Mouse (Mus musculus) limb, embryonic 10.5 days (tissue): ENCODE measurements around the gene 1700019D03Rik. TPM values are rescaled to one million over a fixed set of nuclear protein-coding genes. Genes with fewer than 3 reads are reported as not detected.
"Not testable (repeated sequence)": the region's sequence is repeated elsewhere in the genome, so short reads cannot be mapped to it uniquely, and the experiment has no call there.

Source experiments
- DNase-seq: peaks from one replicate; pipeline ENCODE4 v3.0.0-alpha.2; 2017; ENCODE audit warnings: low spot score
- H3K27ac ChIP-seq: fragments of 300-500 bp; sonication (generic); 2 replicates; pipeline ENCODE4 v1.5.1; 2016; ENCODE audit warnings: mild to moderate bottlenecking
- H3K27me3 ChIP-seq: fragments of 300-500 bp; sonication (generic); 2 replicates; pipeline ENCODE4 v1.6.1; 2016; ENCODE audit warnings: low read depth, mild to moderate bottlenecking; ENCODE audit not compliant: poor library complexity, severe bottlenecking
- H3K36me3 ChIP-seq: fragments of 300-500 bp; sonication (generic); 2 replicates; pipeline ENCODE4 v1.6.1; 2016; ENCODE audit warnings: mild to moderate bottlenecking, moderate library complexity
- H3K4me1 ChIP-seq: fragments of 300-500 bp; sonication (generic); 2 replicates; pipeline ENCODE4 v1.6.1; 2016
- H3K4me3 ChIP-seq: fragments of 300-500 bp; sonication (generic); 2 replicates; pipeline ENCODE4 v1.5.1; 2016; ENCODE audit warnings: mild to moderate bottlenecking, moderate library complexity
- H3K9me3 ChIP-seq: fragments of 300-500 bp; sonication (generic); replicated peaks from 2 replicates; pipeline ENCODE4 v1.6.1; 2016; ENCODE audit warnings: mild to moderate bottlenecking
- WGBS: fragments of 180-500 bp; shearing (Covaris S2); methylation state at CpG from one replicate; pipeline ENCODE4 v1.1.7; 2016; 5-methylcytosine and 5-hydroxymethylcytosine counted together
- polyA plus RNA-seq: library from polyadenylated mRNA; unstranded; fragments of >200 nt; fragmentation: Nextera tagmentation; extraction: Ambion mirVana; gene quantifications from 2 replicates; pipeline ENCODE4 v1.2.1, GENCODE M21; 2016

The 1700019D03Rik gene
- polyA plus RNA-seq, 1 experiment from 2014 or later, result 0.84 TPM

- H3K9me3 ChIP-seq, result no peaks in the 10 kb centered on the region
- H3K4me3 ChIP-seq, result no peak overlapping the region
- H3K27ac ChIP-seq, result no peak overlapping the region
- H3K36me3 ChIP-seq, result no peaks in the 10 kb centered on the region
- H3K4me1 ChIP-seq, result peaks cover 18% of the 10 kb centered on the region
- peaks cover 26% of the 10 kb centered on the region for H3K27me3 ChIP-seq
- no peak for DNase-seq
- WGBS, result 61% methylated on average over 5 of the region's 5 CpGs
These were observed 68.7 kb downstream of the 1700019D03Rik start for GRCm38 (mm10) chr1:52951146-52951868.

GRCm38 (mm10) chr1:52947895-52948294 is 72.1 kb downstream of the 1700019D03Rik start:
- Histone ChIP-seq H3K4me3 (no peak overlapping the region), H3K36me3 (no peaks in the 10 kb centered on the region), H3K27ac (no peak overlapping the region), H3K4me1 (peaks cover 14% of the 10 kb centered on the region), H3K9me3 (no peaks in the 10 kb centered on the region), H3K27me3 (peaks cover 5% of the 10 kb centered on the region; the same call in 1 of the 2 replicates)
- DNase-seq, result no peak
- WGBS, result 95% methylated on average over 5 of the region's 5 CpGs

- Histone ChIP-seq H3K4me1 (no peaks in the 10 kb centered on the region), H3K27me3 (no peaks in the 10 kb centered on the region), H3K4me3 (no peak overlapping the region), H3K9me3 (0 out of 2 replicates have a peak, but pooled peaks cover 2% of the 10 kb centered on the region), H3K27ac (no peak overlapping the region), H3K36me3 (no peaks in the 10 kb centered on the region)
- 91% methylated on average over 1 of the region's 1 CpGs for WGBS
- no peak for DNase-seq
These were observed 81.0 kb downstream of the 1700019D03Rik start for GRCm38 (mm10) chr1:52939021-52939420.

GRCm38 (mm10) chr1:52934494-52934893 is 85.5 kb downstream of the 1700019D03Rik start:
- Histone ChIP-seq H3K4me1 (no peaks in the 10 kb centered on the region), H3K9me3 (0 out of 2 replicates have a peak, but pooled peaks cover 2% of the 10 kb centered on the region), H3K36me3 (no peaks in the 10 kb centered on the region), H3K27me3 (no peaks in the 10 kb centered on the region), H3K27ac (no peak overlapping the region), H3K4me3 (no peak overlapping the region)
- no peak for DNase-seq
- 93% methylated on average over 5 of the region's 5 CpGs for WGBS

- H3K4me1 ChIP-seq, H3K36me3 ChIP-seq, H3K27ac ChIP-seq, H3K27me3 ChIP-seq, H3K4me3 ChIP-seq, H3K9me3 ChIP-seq, DNase-seq: not testable (repeated sequence)
- 93% methylated on average over 1 of the region's 1 CpGs for WGBS
These were observed 95.5 kb downstream of the 1700019D03Rik start for GRCm38 (mm10) chr1:52924482-52924881.

- not testable (repeated sequence) for DNase-seq, H3K36me3 ChIP-seq, H3K4me1 ChIP-seq, H3K27ac ChIP-seq, H3K27me3 ChIP-seq, H3K9me3 ChIP-seq, H3K4me3 ChIP-seq
These were observed 101.1 kb downstream of the 1700019D03Rik start for GRCm38 (mm10) chr1:52918897-52919296.

- WGBS, result 91% methylated on average over 2 of the region's 2 CpGs
- Histone ChIP-seq H3K27ac (no peak overlapping the region), H3K4me1 (no peaks in the 10 kb centered on the region), H3K4me3 (no peak overlapping the region), H3K9me3 (no peaks in the 10 kb centered on the region), H3K36me3 (no peaks in the 10 kb centered on the region), H3K27me3 (no peaks in the 10 kb centered on the region)
- no peak for DNase-seq
These were observed 103.3 kb downstream of the 1700019D03Rik start for GRCm38 (mm10) chr1:52916655-52917054.

GRCm38 (mm10) chr1:52909783-52910182 is 110.2 kb downstream of the 1700019D03Rik start:
- H3K27me3 ChIP-seq, result no peaks in the 10 kb centered on the region
- WGBS, result 85% methylated on average over 3 of the region's 3 CpGs
- no peaks in the 10 kb centered on the region for H3K9me3 ChIP-seq
- H3K4me1 ChIP-seq, result no peaks in the 10 kb centered on the region
- DNase-seq, result no peak
- H3K36me3 ChIP-seq, result no peaks in the 10 kb centered on the region
- no peak overlapping the region for H3K27ac ChIP-seq
- no peak overlapping the region for H3K4me3 ChIP-seq

GRCm38 (mm10) chr1:52884208-52884607 is 135.8 kb downstream of the 1700019D03Rik start:
- Histone ChIP-seq H3K27ac (no peak overlapping the region), H3K4me3 (no peak overlapping the region), H3K27me3 (no peaks in the 10 kb centered on the region), H3K36me3 (no peaks in the 10 kb centered on the region), H3K9me3 (no peaks in the 10 kb centered on the region), H3K4me1 (no peaks in the 10 kb centered on the region)
- DNase-seq, result no peak
- WGBS, result 89% methylated on average over 2 of the region's 2 CpGs

Other genes with a start within 250 kb of the 1700019D03Rik start
- 11.5 and 16.8 TPM in 2 replicates for gene Inpp1, start 202.5 kb downstream of the 1700019D03Rik start, polyA plus RNA-seq
- gene Hibch, start 175.2 kb downstream of the 1700019D03Rik start, polyA plus RNA-seq, result 20.8 and 25.8 TPM in 2 replicates
- gene Mstn, start 41.5 kb upstream of the 1700019D03Rik start, polyA plus RNA-seq, result 0.88 and 1.2 TPM in 2 replicates
- not detected in 2 replicates for gene 1700019A02Rik, start 167.5 kb upstream of the 1700019D03Rik start, polyA plus RNA-seq